Mouse (Mus musculus) adrenal gland, postnatal 36 days (tissue): ENCODE measurements around the gene Nphp3. TPM values are rescaled to one million over a fixed set of nuclear protein-coding genes. Genes with fewer than 3 reads are reported as not detected.
A peak's percentile ranks its signal among the peaks of the same experiment; 100 is the strongest.

Experiments
- DNase-seq, 2 experiments: peaks; one replicate each; pipeline ENCODE4 v3.0.0; 2021; ENCODE audit warnings: mixed read lengths in 1 of 2
- long read RNA-seq, 2 experiments: library from polyadenylated mRNA; stranded (forward); transcript quantifications; one replicate each; pipeline ENCODE4 v2.0.0; 2021; ENCODE audit warnings: borderline sequencing depth in 2 of 2
- total RNA-seq, 2 experiments: library from RNA; stranded (reverse); gene quantifications; 2 replicates each; pipeline ENCODE4 v1.2.3; 2021

The Nphp3 gene
- total RNA-seq, result 1 to 10 TPM; 2.3 to 3.3 TPM
- long read RNA-seq, experiment 1, result 0 reads
- long read RNA-seq, experiment 2, result 0 reads

DNA sequence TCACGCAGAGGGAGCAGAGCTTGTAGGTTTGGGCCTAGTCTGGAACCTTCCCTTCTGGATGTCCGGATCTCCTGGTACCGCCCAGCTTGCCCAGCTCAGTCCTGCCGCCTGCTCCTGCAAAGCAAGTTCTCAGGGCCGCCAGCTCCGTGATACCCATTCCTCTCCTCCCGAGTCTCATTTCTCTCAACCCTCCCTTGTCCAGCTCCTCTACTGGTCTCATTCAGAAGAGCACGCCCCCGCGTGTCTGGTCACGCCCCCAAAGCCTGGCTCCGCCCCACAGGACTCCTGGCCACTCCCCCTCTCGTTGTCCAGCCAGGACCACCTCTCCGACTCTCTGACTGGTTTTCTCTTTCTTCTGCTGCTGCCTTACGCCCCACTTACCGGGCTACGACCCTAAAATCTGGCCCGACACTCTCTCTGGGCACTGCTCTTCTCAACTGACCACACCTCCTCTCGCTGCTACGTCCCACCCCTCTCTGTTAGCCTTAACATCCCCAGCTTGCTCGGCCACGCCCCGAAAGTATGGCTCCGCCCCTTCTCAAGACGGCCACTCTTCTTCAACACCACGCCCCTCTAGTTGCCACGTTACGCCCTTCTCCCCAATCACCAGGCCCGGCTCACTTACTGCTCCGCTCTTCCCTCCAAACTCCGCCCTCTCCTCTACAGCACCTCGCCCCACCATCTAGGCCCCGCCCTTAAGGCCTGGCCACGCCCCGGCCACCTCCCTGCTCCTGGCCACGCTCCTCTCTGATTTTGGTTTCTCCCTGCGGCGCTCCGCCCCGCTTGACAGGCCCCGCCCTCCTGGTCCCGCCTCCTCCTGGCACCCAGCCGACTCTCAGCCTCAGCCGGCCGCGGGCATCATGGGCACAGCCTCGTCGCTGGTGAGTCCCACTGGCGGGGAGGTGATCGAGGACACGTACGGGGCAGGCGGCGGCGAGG, at the start of gene Nphp3:
Gene Nphp3, plus strand, starts transcription at position 624 of the 939 bp plus-strand sequence.
- DNase-seq, result peak; percentile 100

DNA sequence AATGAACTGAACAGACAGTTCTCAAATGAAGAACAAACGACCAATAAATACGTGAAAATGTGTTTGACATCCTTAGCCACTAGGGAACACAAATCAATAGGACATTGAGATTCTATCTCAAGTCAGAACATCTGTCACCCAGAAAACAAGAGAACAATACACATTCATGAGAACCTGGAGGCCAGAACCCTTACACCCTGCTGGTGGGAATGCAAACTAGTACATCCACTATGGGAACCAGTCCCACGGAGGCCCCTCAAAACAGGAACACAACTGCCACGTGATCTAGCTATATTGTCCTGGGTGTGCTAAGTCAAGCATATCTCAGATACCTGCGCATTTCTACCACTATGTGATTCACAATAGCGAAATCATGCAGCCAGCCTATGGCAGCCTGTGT, 43.6 kb upstream of the Nphp3 start:
- no peak for DNase-seq

DNA sequence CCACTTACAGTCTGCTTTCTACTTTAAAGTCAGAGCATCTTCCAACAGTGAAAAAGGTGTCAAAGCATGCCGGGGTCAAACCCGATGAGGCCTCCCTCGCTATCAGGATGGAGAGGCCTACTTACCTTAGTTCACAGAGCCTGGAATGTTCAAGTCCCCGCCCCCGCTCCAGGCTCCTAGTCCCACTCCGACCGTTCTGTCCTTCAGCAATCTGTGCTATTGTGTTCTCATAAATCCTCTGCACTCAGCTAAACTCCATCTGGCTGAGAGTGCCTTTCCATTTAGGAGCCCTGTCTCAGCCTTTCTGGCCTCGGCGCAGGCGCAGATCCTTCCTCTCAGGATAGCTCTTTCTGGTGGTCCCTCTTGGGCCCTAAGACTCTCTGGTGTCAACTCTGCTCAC, 42.4 kb upstream of the Nphp3 start:
- DNase-seq, result no peak

DNA sequence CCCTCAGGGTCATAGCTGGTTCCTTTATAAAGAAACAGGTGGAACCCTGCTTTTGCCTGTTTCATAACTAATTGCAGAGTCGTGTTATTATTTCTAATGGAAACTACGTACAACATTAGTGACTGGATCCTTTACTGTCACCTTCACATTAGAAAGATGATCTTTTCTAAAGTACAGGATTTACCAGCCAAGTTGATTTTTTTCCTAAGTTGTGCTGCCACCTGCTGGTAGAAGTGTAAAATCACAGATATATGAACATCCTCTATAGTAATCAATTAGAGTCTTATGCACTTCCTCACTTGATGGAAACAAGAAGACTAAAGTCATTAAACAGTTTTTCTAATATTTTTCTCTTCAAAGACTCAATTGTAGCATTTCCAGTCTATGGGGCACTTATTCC, 5.8 kb upstream of the Nphp3 start:
- DNase-seq, result peak; percentile 21 to 53

GRCm38 (mm10) chr9:104000601-104001000, 1.7 kb upstream of the Nphp3 start:
- no peak for DNase-seq

DNA sequence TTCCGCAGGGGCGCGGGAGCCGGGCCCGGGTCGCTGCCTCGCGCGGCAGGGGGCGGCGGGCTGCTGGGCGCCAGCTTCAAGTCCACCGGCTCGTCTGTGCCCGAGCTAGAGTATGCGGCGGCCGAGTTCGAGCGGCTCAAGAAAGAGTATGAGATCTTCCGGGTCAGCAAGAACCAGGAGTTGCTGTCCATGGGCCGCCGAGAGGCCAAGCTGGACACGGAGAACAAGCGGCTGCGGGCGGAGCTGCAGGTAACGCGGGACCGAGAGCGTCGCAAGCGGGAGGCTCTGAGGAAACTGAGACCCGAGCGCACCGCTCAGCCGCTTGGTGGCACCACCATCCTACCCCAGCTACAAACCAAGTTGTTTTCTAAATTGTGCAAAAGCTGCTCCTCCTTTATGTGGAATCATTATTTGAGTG, 578 bp downstream of the Nphp3 start:
- DNase-seq, result peak; percentile 75 to 85

DNA sequence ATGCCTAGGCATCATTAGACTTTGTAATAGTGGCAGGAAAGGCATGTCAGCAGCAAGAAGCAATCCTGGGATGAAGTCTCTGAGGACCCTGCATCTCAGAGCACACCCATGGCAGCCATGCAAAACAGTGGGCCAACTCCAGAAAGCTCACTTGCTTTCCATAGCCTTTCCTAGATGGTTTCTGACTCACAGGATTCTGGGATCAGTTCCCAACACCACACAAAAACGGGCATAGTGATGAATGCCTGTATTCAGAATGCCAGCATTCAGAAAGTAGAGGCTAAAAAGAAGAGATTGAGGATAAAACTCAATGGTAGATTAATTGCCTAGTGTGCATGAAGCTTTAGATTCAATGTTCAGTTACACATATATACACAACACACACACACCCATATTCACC, 12.2 kb downstream of the Nphp3 start:
- DNase-seq, result no peak

DNA sequence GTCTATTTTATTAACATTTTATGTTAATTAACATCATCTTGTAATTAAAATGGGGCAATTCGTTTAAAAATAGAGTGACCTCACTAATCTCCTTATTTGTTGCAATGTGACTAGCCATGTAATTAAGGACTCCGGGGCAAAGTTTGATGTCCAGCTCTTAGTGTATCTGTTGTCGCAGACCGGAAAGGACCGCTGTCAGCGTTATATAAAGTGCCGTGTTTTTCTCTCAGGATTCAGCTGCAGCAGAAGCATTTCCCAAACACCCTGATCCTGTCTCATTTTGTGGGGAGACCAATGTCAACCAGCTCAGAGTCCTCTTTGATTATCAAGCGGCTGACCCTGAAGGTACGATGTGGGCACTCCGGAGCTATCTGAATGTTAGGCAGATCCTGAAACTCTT, 18.7 kb downstream of the Nphp3 start:
- no peak for DNase-seq

DNA sequence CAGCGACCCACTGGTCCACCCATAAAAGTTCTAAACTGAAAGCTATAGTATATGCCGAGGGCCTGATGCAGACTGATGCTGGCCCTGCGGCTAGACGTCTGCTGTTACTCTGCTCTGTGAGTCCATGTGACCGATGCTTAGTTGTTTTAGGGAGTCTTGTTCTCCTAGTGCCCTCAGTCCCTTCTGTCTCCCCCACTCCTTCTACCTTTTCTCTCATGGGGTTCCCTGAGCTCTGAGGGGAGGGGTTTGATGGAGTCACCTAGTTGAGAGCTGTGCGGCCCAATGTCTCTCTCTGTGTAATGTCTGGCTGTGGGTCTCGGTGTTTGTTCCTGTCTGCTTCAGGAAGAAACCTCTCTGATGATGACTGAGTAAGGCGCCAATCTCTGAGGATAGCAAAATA, 24.8 kb downstream of the Nphp3 start:
- no peak for DNase-seq

DNA sequence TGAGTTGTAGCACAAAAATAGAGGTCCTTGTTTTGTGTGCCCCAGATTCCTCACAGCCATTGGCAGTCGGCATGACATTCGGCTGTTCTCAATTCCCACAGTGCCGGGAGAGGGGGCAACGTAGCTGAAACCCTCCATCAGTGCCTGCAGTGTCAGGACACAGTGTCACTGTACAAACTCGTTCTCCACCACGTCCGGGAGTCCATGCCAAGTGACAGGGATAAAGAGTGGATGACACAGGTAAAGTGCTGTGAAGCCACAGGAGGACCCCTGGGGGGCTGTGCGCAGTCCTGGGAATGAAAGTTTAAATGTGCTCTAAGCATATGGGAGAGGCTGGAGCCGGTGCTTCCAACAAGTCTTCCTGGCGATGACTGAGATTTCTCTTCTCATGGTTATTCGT, 27.5 kb downstream of the Nphp3 start:
- no peak for DNase-seq

- no peak for DNase-seq
Measured at GRCm38 (mm10) chr9:104034231-104034630, 31.9 kb downstream of the Nphp3 start.

- no peak for DNase-seq
Measured at GRCm38 (mm10) chr9:104034718-104035117, 32.4 kb downstream of the Nphp3 start.

- DNase-seq, result peak; percentile 83 to 86
Measured at GRCm38 (mm10) chr9:104035261-104036015, 33.1 kb downstream of the Nphp3 start.

DNA sequence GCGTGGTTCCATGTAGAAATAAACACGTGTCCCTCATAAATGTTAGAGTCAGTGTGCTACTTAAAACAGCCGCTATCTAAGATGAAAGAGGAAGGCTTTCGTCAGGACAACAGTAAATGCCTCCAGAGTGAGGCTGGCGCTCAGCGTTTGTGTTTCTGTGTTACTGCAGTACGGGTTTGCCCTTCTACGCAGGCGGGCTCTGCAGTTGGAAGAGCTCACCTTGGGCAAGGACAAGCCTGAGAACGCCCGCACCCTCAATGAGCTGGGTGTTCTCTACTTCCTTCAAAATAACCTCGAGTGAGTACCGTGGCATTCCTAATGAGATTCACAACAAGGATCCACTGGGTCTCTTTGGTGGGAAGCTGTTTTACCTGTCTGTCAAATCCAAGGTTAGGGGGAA, 35.9 kb downstream of the Nphp3 start:
- no peak for DNase-seq

DNA sequence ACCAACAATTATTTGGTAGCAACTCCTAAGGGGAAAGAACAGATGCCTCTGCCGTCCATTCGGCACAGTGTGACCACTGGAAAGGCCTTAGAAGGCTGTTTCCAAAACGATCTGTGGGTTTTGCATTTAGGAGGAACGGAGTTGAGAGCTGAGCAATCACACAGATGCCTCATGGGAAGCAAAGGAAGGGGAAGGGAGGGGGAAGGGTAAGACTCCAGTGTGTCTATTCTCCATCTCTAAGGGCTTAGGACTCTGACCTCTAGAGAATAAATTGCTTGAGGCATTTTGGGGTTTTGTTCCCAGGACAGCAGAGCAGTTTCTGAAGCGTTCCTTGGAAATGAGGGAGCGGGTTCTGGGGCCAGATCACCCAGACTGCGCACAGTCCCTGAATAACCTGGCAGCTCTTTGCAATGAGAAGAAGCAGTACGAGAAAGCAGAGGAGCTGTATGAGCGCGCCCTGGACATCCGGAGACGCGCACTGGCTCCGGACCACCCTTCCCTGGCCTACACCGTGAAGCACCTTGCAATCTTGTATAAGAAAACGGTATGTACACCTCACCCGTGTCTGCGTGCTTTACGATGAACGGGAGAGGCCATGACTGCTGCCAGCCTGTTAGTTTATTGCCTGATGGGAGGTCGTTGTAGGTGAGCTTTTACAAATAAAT, 36.8 kb downstream of the Nphp3 start:
- DNase-seq, result no peak

DNA sequence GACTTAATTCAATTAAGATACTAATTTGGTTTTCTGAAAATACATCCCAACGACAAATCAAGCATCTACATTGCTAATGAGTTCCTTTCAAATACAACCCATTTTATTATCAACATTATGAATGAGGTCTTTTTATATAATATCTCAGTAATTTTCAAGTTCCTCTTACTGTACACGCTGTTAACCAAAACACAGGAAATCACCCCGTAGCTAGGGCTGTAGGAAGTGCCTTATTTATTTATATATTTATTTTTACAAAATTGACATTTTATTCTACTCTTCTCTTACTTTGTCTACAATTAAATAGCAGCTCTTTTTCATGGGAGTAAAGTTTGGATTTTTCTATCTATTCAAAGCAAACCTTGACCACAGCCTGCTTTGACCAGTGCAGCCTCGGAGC, 37.4 kb downstream of the Nphp3 start:
- no peak for DNase-seq

DNA sequence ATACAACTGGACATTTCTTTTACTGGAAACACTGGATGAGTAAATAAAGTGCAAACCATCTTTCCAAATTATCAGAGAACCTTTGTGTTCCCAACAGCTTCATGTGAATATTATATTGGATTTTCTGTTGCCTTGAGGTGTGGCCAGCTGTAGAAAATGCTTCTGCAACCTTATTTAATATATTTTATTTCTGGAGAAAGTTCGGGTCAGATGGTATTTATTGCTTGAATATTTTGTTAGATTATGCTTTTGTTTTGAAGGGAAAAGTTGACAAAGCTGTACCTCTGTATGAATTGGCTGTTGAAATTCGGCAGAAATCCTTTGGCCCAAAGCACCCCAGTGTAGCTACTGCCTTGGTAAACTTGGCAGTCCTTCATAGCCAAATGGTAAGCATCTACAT, 38.0 kb downstream of the Nphp3 start, which contains the start of gene Gm28305:
Gene Gm28305, plus strand, starts transcription at position 301 of the 400 bp plus-strand sequence.
- DNase-seq, result no peak

GRCm38 (mm10) chr9:104043676-104044075, 41.3 kb downstream of the Nphp3 start:
- no peak for DNase-seq

DNA sequence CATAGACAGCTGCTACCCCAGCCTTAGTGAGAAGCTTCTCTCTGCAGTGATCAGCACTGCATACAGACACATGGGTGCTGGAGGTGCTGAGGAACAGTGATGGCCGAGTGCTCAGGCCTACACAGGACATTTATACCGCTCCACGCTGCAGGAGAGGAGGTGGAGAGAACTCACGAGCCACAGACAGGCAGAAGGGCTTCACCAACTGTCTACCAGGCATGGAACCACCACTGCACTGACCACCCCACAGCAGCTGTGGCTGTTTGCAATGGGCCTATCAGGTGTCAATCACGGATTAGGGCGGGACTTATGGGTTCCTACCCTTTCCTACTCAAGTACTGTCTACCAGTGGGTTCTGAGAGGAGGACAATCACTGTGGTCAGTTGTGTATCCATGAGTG, 48.7 kb downstream of the Nphp3 start:
- no peak for DNase-seq

- DNase-seq, result peak; percentile 79 to 86
Measured at GRCm38 (mm10) chr9:104062430-104063243, 60.3 kb downstream of the Nphp3 start, which contains the start of gene Uba5. TSS of gene Uba5 (minus strand) at chr9:104063134.

DNA sequence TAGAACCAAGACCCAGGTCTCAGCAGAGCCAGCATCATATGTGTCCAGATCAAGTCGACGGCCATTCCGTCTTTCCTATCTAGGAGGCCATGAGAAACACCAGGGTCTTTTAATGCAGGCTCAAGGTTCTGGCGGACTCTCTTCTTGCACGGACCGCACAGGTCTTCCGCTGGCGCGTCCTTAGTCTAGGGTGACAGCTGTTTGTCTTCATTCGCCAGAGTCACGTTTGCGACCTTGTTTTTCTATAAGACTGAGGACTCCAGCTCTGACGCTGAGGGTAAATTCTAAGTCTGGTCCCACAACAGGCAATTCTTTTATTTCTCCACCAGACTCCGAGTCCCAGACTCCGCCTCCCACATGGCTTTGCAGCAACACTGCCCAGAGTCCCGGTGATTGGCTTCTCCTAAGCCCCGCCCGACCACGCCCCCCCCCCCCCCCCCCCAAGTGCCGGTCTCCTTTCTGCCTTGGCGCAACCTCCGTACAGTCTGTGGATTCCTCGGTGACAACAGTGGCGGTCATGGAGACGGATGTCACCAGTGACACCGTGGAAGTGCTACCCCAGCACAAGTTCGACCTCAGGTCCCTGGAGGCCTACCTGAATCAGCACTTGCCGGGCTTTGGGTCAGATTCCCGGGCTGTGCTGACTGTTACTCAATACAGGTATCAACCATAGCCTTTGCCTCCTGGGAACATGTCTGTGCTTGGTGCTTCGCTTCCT, 61.1 kb downstream of the Nphp3 start, which contains the start of gene Acad11:
Gene Acad11, plus strand, starts transcription at position 134 of the 718 bp plus-strand sequence.
- DNase-seq, result peak; percentile 80 to 83
